Mouse (Mus musculus) spleen, adult 2 months (tissue): ENCODE data around the gene Myo9a.

Experiments
- CTCF ChIP-seq: fragments of 200-500 bp; IDR thresholded peaks from 2 replicates; pipeline ENCODE4 v1.5.1; 2011; ENCODE audit warnings: mild to moderate bottlenecking, inconsistent platforms; ENCODE audit not compliant: insufficient read depth, insufficient read length, insufficient replicate concordance; ENCODE audit errors: extremely low read depth
- POLR2A ChIP-seq: fragments of 200-500 bp; IDR thresholded peaks from 2 replicates; pipeline ENCODE4 v1.6.1; 2011; ENCODE audit warnings: low read depth, low read length, inconsistent platforms

- TF ChIP-seq POLR2A = no peak
- TF ChIP-seq CTCF = no peak
Observed at GRCm38 (mm10) chr9:59971263-59971662, 220.6 kb downstream of the Myo9a start.
